21 mouse cellular contexts compared by ENCODE assay signal in the genomic region with DNA sequence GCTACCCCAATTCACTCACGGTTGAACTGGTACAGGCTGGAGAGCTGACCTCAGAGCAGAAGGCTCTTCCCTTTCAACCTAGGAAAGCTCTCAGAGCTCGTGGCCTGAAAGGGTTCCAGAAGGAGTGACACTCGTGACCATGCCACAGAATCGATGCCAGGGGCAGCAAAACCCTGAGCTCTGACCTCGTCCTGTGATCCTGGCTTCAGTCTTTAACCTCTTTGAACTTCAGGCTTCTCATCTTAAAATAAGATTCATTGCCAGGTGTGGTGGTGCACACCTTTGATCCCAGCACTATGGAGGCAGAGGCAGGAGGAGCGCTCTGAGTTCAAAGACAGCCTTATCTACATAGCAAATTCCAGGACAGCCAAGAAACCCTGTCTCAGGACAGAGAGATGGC. TPM values are rescaled to one million over a fixed set of nuclear protein-coding genes. Genes with fewer than 3 reads are reported as not detected.
A peak's percentile ranks its signal among the peaks of the same experiment; 100 is the strongest.
DNase-seq lines count a peak whose midpoint lies in the region; ATAC-seq and TF ChIP-seq lines count a peak whose summit lies in the region.
"Had no signal": no experiment of that assay in that cellular context is flagged by ENCODE, and none has a peak within 500 bp of the region (broad histone marks: within the 10 kb centered on the region; RNA-seq: fewer than 3 reads in every experiment).

No protein-coding gene starts in this region.

- H3K9ac ChIP-seq in liver, embryonic 16.5 days (ENCODE audit: low read depth, low read length), result peak overlapping the region; percentile 24; the same call in 1 of the 2 replicates
- no peak overlapping the region for H3K9ac ChIP-seq in liver, postnatal 0 days (replicated peaks)
- H3K9ac ChIP-seq: forebrain, embryonic 13.5 days; hindbrain, embryonic 12.5 days; hindbrain, embryonic 15.5 days had no signal

- ATAC-seq in liver, embryonic 16.5 days (ENCODE audit: low read depth), result no peak
- no peak for ATAC-seq in liver, postnatal 0 days
- ATAC-seq: CD4-positive, CD25-positive, alpha-beta regulatory T cell, adult 4 months; forebrain, embryonic 13.5 days; forebrain, embryonic 16.5 days; Patski had no signal

- H3K4me3 ChIP-seq in liver, embryonic 16.5 days (ENCODE audit: low read depth, low read length), result no peak overlapping the region
- no peak overlapping the region for H3K4me3 ChIP-seq in liver, postnatal 0 days (ENCODE audit: low read depth, low read length)
- H3K4me3 ChIP-seq in small intestine, adult 2 months (ENCODE audit: low read depth, low read length), result no peak overlapping the region
- H3K4me3 ChIP-seq in gastrocnemius, adult 2 months, result no peak overlapping the region
- H3K4me3 ChIP-seq: forebrain, embryonic 10.5 days; forebrain, embryonic 13.5 days; hindbrain, embryonic 12.5 days; hindbrain, embryonic 15.5 days had no signal

- no peaks in the 10 kb centered on the region for H3K27me3 ChIP-seq in liver, embryonic 16.5 days (ENCODE audit: control insufficient read depth, insufficient read depth, low read depth, low read length)
- H3K27me3 ChIP-seq in liver, postnatal 0 days (ENCODE audit: insufficient read depth, low read length), result no peaks in the 10 kb centered on the region
- no peaks in the 10 kb centered on the region for H3K27me3 ChIP-seq in small intestine, adult 2 months (ENCODE audit: control insufficient read depth, insufficient read depth, low read length)
- H3K27me3 ChIP-seq: hindbrain, embryonic 15.5 days; Patski had no signal

- WGBS in liver, embryonic 16.5 days (ENCODE audit: insufficient replicate concordance), result 63% methylated on average over 6 of the region's 6 CpGs
- WGBS in liver, postnatal 0 days (ENCODE audit: insufficient replicate concordance), result 59% methylated on average over 6 of the region's 6 CpGs
- 58% methylated on average over 6 of the region's 6 CpGs for WGBS in small intestine, adult 2 months

- no peak for DNase-seq in liver, postnatal 0 days
- DNase-seq in ES-CJ7 (ENCODE audit: low read depth, low spot score), result peak; percentile 50
- no peak for DNase-seq in gastrocnemius, adult 2 months
- no peak for DNase-seq in cerebellum, adult 18-20 months
- DNase-seq: adrenal gland, adult 2 months; adrenal gland, postnatal 14 days; cerebellum, adult 11-12 months; cerebellum, adult 9-10 months; cerebellum, postnatal 14 days; gastrocnemius, postnatal 14 days; heart, adult 11 months had no signal

- no peak overlapping the region for H3K27ac ChIP-seq in liver, embryonic 16.5 days (ENCODE audit: low read length)
- H3K27ac ChIP-seq in liver, postnatal 0 days (ENCODE audit: low read depth), result no peak overlapping the region
- peak overlapping the region; percentile 9; the same call in 1 of the 2 replicates for H3K27ac ChIP-seq in small intestine, adult 2 months (ENCODE audit: insufficient read depth, low read depth, low read length)
- no peak overlapping the region for H3K27ac ChIP-seq in gastrocnemius, adult 2 months
- H3K27ac ChIP-seq: forebrain, embryonic 10.5 days; forebrain, embryonic 13.5 days; hindbrain, embryonic 12.5 days; hindbrain, embryonic 15.5 days had no signal

- no peak for TF ChIP-seq POLR2A in small intestine, adult 2 months (IDR thresholded peaks at IDR 0.05; ENCODE audit: low read depth, low read length)

- intact Hi-C loops in gastrocnemius, adult 2 months (cut with DNase I), result no loop called here

- H3K36me3 ChIP-seq in liver, embryonic 16.5 days (ENCODE audit: control insufficient read depth, insufficient read depth), result peaks cover 6% of the 10 kb centered on the region
- H3K36me3 ChIP-seq in liver, postnatal 0 days (replicated peaks; ENCODE audit: insufficient read depth, low read length), result peaks cover 7% of the 10 kb centered on the region; the same call in 1 of the 2 replicates
- 0 out of 2 replicates have a peak, but pooled peaks cover 1% of the 10 kb centered on the region for H3K36me3 ChIP-seq in small intestine, adult 2 months (ENCODE audit: control insufficient read depth, insufficient read depth, low read length)
- H3K36me3 ChIP-seq: hindbrain, embryonic 12.5 days; hindbrain, embryonic 15.5 days had no signal

- no peak for TF ChIP-seq CTCF in liver, postnatal 0 days (IDR thresholded peaks at IDR 0.05; ENCODE audit: low read depth)
- no peak for TF ChIP-seq CTCF in small intestine, adult 2 months (IDR thresholded peaks at IDR 0.05; ENCODE audit: extremely low read depth, insufficient read length, insufficient replicate concordance, low read depth, low read length)
- no peak for TF ChIP-seq CTCF in gastrocnemius, adult 2 months (IDR thresholded peaks at IDR 0.05)

- TF ChIP-seq EP300 in liver, postnatal 0 days (IDR thresholded peaks at IDR 0.05; ENCODE audit: low read depth), result no peak

- H3K4me2 ChIP-seq in liver, embryonic 16.5 days (ENCODE audit: low read depth, low read length), result no peak overlapping the region
- H3K4me2 ChIP-seq in liver, postnatal 0 days (ENCODE audit: low read depth, low read length), result no peak overlapping the region
- H3K4me2 ChIP-seq: forebrain, embryonic 13.5 days; heart, embryonic 11.5 days; hindbrain, embryonic 12.5 days; hindbrain, embryonic 15.5 days had no signal

- H3K9me3 ChIP-seq in liver, embryonic 16.5 days (replicated peaks; ENCODE audit: control insufficient read depth, low read length), result no peaks in the 10 kb centered on the region; the same call in 1 of the 2 replicates
- H3K9me3 ChIP-seq in liver, postnatal 0 days (ENCODE audit: low read length), result no peaks in the 10 kb centered on the region
- H3K9me3 ChIP-seq: hindbrain, embryonic 12.5 days; hindbrain, embryonic 15.5 days had no signal

- peaks cover 23% of the 10 kb centered on the region for H3K4me1 ChIP-seq in liver, embryonic 16.5 days (ENCODE audit: control insufficient read depth, low read depth, low read length)
- H3K4me1 ChIP-seq in liver, postnatal 0 days (ENCODE audit: insufficient read depth), result peaks cover 19% of the 10 kb centered on the region
- H3K4me1 ChIP-seq in small intestine, adult 2 months (ENCODE audit: control insufficient read depth, insufficient read depth, insufficient read length, low read length), result peaks cover 9% of the 10 kb centered on the region; the same call in 1 of the 2 replicates

RNA-seq across cellular contexts. Expression of gene Tex2, which starts 5.9 kb away (rescaled TPM):
- polyA plus RNA-seq in liver, embryonic 16.5 days (2015; fragmentation: Nextera tagmentation; extraction: Ambion mirVana), result 10.6 and 12.2 TPM in 2 replicates
- polyA plus RNA-seq in liver, postnatal 0 days (2015; fragmentation: Nextera tagmentation; extraction: Ambion mirVana), result 9.9 and 11.3 TPM in 2 replicates
- 7.9 and 9.7 TPM in 2 replicates for polyA plus RNA-seq in small intestine, adult 2 months (2012; rRNA removed)
- 10 to 100 TPM; 59.2 to 65.5 TPM for total RNA-seq in gastrocnemius, adult 2 months (2021)
